In the genomic region with DNA sequence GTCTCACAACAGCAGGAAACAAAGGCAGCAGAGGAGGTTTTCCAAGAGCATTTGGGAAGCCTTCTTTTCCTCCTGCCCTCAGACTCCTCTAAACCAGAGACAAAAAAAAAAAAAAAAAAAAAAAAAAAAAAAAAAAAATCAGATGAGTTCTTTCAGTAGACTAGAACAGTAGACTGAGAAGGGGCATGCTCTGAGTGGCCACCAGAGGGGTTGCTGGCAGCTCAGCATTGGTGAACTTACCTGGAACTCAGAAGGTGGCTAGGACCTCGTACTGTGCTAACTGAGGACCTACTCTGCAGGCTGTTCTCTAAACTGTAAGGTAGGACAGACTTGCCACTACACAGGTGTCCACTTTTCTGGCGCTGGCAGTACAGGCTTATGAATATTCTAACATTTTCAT, we compare ENCODE assay signal across 26 mouse cellular contexts.
DNase-seq lines count a peak whose midpoint lies in the region; ATAC-seq and TF ChIP-seq lines count a peak whose summit lies in the region.
"Had no signal": no experiment of that assay in that cellular context is flagged by ENCODE, and none has a peak within 500 bp of the region (broad histone marks: within the 10 kb centered on the region; RNA-seq: fewer than 3 reads in every experiment).

No protein-coding gene starts in this region.

- peak; percentile 46 for DNase-seq in forebrain, embryonic 11.5 days (ENCODE audit: low spot score)
- DNase-seq in A20 (ENCODE audit: low read depth, low spot score) (peak; percentile 53), MEL (ENCODE audit: low read depth, low spot score) (no peak)
- DNase-seq in induced T-regulatory cell, adult 2 months (ENCODE audit: low read depth) = peak; percentile 30
- DNase-seq in spleen, adult 18-20 months = no peak
- no peak for DNase-seq in embryo, embryonic 10.5 days (ENCODE audit: low spot score)
- DNase-seq: adrenal gland, postnatal 10 days; cerebellum, adult 2 months; cerebellum, postnatal 25 days; embryo, embryonic 11 days; heart, postnatal 4 days; kidney, adult 9 months; kidney, postnatal 25 days; right cerebral cortex, postnatal 14 days; thymus, postnatal 25 days had no signal

- no peak overlapping the region for H3K4me2 ChIP-seq in forebrain, embryonic 11.5 days (ENCODE audit: low read depth, low read length, severe bottlenecking)
- no peak overlapping the region for H3K4me2 ChIP-seq in forebrain, embryonic 15.5 days (replicated peaks)
- H3K4me2 ChIP-seq: intestine, embryonic 15.5 days; lung, embryonic 15.5 days; midbrain, embryonic 11.5 days had no signal

- H3K9ac ChIP-seq in forebrain, embryonic 11.5 days (ENCODE audit: low read length) = no peak overlapping the region
- no peak overlapping the region for H3K9ac ChIP-seq in forebrain, embryonic 15.5 days (replicated peaks)
- no peak overlapping the region for H3K9ac ChIP-seq in MEL (ENCODE audit: control insufficient read depth, low read depth, low read length, poor library complexity, severe bottlenecking)
- H3K9ac ChIP-seq: embryonic facial prominence, embryonic 13.5 days; hindbrain, embryonic 14.5 days; intestine, embryonic 15.5 days; liver, embryonic 15.5 days; lung, embryonic 15.5 days had no signal

- H3K36me3 ChIP-seq in forebrain, embryonic 11.5 days (ENCODE audit: control insufficient read depth, insufficient read depth, low read length) = no peaks in the 10 kb centered on the region
- H3K36me3 ChIP-seq in forebrain, embryonic 15.5 days = no peaks in the 10 kb centered on the region
- H3K36me3 ChIP-seq in MEL (ENCODE audit: control insufficient read depth in 1 of 2, insufficient read depth in 2 of 2, low read length in 2 of 2) = peaks cover 0 to 12% of the 10 kb centered on the region in 2 experiments; a peak in 2 of 4 replicates
- H3K36me3 ChIP-seq: embryonic facial prominence, embryonic 13.5 days; heart, embryonic 10.5 days; intestine, embryonic 15.5 days; liver, embryonic 15.5 days; lung, embryonic 15.5 days had no signal

- no peaks in the 10 kb centered on the region for H3K9me3 ChIP-seq in forebrain, embryonic 11.5 days (ENCODE audit: control insufficient read depth, low read length)
- no peaks in the 10 kb centered on the region for H3K9me3 ChIP-seq in forebrain, embryonic 15.5 days
- no peaks in the 10 kb centered on the region for H3K9me3 ChIP-seq in MEL (replicated peaks; ENCODE audit: insufficient read depth, low read length)
- H3K9me3 ChIP-seq: embryonic facial prominence, embryonic 13.5 days; heart, embryonic 10.5 days; intestine, embryonic 15.5 days; liver, embryonic 15.5 days; lung, embryonic 15.5 days had no signal

- H3K4me3 ChIP-seq in forebrain, embryonic 11.5 days (ENCODE audit: low read depth, low read length) = no peak overlapping the region
- no peak overlapping the region for H3K4me3 ChIP-seq in forebrain, embryonic 15.5 days
- no peak overlapping the region for H3K4me3 ChIP-seq in MEL (ENCODE audit: control insufficient read depth in 1 of 2, insufficient read depth in 1 of 2, low read depth in 2 of 2, low read length in 2 of 2)
- H3K4me3 ChIP-seq: embryonic facial prominence, embryonic 13.5 days; heart, embryonic 10.5 days; intestine, embryonic 15.5 days; lung, embryonic 15.5 days had no signal

- no peak for TF ChIP-seq EP300 in MEL (IDR thresholded peaks at IDR 0.05; ENCODE audit: low read depth in 1 of 2, low read length in 2 of 2)

- no peak for ATAC-seq in forebrain, embryonic 11.5 days (replicated peaks; ENCODE audit: low FRiP score)
- no peak for ATAC-seq in forebrain, embryonic 15.5 days (replicated peaks)
- ATAC-seq: forebrain, embryonic 14.5 days; intestine, embryonic 15.5 days; Patski had no signal

- no peak for TF ChIP-seq RAD21 in MEL (IDR thresholded peaks at IDR 0.05; ENCODE audit: low read depth, low read length)

- 83% methylated on average over 2 of the region's 2 CpGs for WGBS in forebrain, embryonic 11.5 days
- 79% methylated on average over 2 of the region's 2 CpGs for WGBS in forebrain, embryonic 15.5 days

- TF ChIP-seq CTCF in MEL (IDR thresholded peaks at IDR 0.05 in 2 of 3, conservative IDR thresholded peaks at IDR 0.05 in 1 of 3; ENCODE audit: control insufficient read depth in 1 of 3, insufficient read depth in 1 of 3, low read depth in 2 of 3, low read length in 3 of 3, poor library complexity in 1 of 3, severe bottlenecking in 1 of 3) = 0 out of 6 replicates have a peak, but pooled peaks of 1 of the 3 experiments have one; percentile 9

- no peak overlapping the region for H3K27ac ChIP-seq in forebrain, embryonic 11.5 days (ENCODE audit: low read depth, low read length)
- H3K27ac ChIP-seq in forebrain, embryonic 15.5 days (replicated peaks) = no peak overlapping the region
- no peak overlapping the region for H3K27ac ChIP-seq in MEL (ENCODE audit: control insufficient read depth, low read depth, low read length)
- H3K27ac ChIP-seq: embryonic facial prominence, embryonic 13.5 days; heart, embryonic 10.5 days; hindbrain, embryonic 14.5 days; intestine, embryonic 15.5 days; liver, embryonic 15.5 days; lung, embryonic 15.5 days; macrophage had no signal

- no peak for TF ChIP-seq POLR2A in MEL (IDR thresholded peaks at IDR 0.05; ENCODE audit: control insufficient read depth in 1 of 2, insufficient read depth in 1 of 2, low read depth in 1 of 2, low read length in 2 of 2, poor library complexity in 1 of 2)

- no peaks in the 10 kb centered on the region; the same call in 1 of the 2 replicates for H3K79me2 ChIP-seq in MEL (ENCODE audit: control insufficient read depth, insufficient read depth, low read length, poor library complexity)

- 0 out of 2 replicates have a peak, but pooled peaks cover 3% of the 10 kb centered on the region for H3K4me1 ChIP-seq in forebrain, embryonic 11.5 days (replicated peaks; ENCODE audit: control insufficient read depth, insufficient read depth, low read length)
- peaks cover 9% of the 10 kb centered on the region for H3K4me1 ChIP-seq in forebrain, embryonic 15.5 days
- peaks cover 0 to 11% of the 10 kb centered on the region in 2 experiments; a peak in 3 of 4 replicates for H3K4me1 ChIP-seq in MEL (ENCODE audit: control insufficient read depth in 1 of 2, insufficient read depth in 2 of 2, low read length in 2 of 2)

- no peaks in the 10 kb centered on the region for H3K27me3 ChIP-seq in forebrain, embryonic 11.5 days (ENCODE audit: control insufficient read depth, insufficient read depth, low read length)
- H3K27me3 ChIP-seq in forebrain, embryonic 15.5 days = no peaks in the 10 kb centered on the region
- no peaks in the 10 kb centered on the region for H3K27me3 ChIP-seq in MEL (ENCODE audit: control insufficient read depth in 1 of 2, insufficient read depth in 2 of 2, low read length in 2 of 2)
- H3K27me3 ChIP-seq: intestine, embryonic 15.5 days; liver, embryonic 15.5 days; lung, embryonic 15.5 days; Patski had no signal

TF ChIP-seq in MEL, 35 proteins besides CTCF, POLR2A, EP300 and RAD21:
- TF ChIP-seq USF2 (IDR thresholded peaks at IDR 0.05; ENCODE audit: borderline replicate concordance in 1 of 2, insufficient read depth in 1 of 2, low read depth in 1 of 2, low read length in 2 of 2) (no peak), ZNF384 (IDR thresholded peaks at IDR 0.05; ENCODE audit: low read depth, low read length) (peak; percentile 89)

Comparison
In these comparisons a context has a peak if more than half of its experiments do, and no peak if none do; other contexts are left out.
1. DNase-seq: peak in forebrain, embryonic 11.5 days (single experiment), A20 (single experiment) and induced T-regulatory cell, adult 2 months (single experiment); none in MEL (single experiment), spleen, adult 18-20 months (0 of 2) and embryo, embryonic 10.5 days (single experiment).